Mouse (Mus musculus) stomach, postnatal 0 days (tissue): ENCODE measurements around the gene Smarcc2.

Source experiments
- CTCF ChIP-seq: IDR thresholded peaks from 2 replicates; pipeline ENCODE4 v1.5.1; 2016; ENCODE audit warnings: antibody characterized with exemption, low read depth, mild to moderate bottlenecking, moderate library complexity
- EP300 ChIP-seq: optimal IDR thresholded peaks from 2 replicates; pipeline ENCODE3; 2016; ENCODE audit warnings: antibody characterized with exemption

- TF ChIP-seq CTCF (no peak), EP300 (no peak)
Observed at GRCm38 (mm10) chr10:128510301-128510700, 51.3 kb downstream of the Smarcc2 start.
